Mouse (Mus musculus): ENCODE data around the gene Slc50a1. TPM values are rescaled to one million over a fixed set of nuclear protein-coding genes. Genes with fewer than 3 reads are reported as not detected.
A peak's percentile ranks its signal among the peaks of the same experiment; 100 is the strongest.

The Slc50a1 gene
- polyA plus RNA-seq, 1 experiment from 2014 or later, result 40.6 TPM

GRCm38 (mm10) chr3:89308089-89308488 is 37.7 kb upstream of the Slc50a1 start:
- H3K4me3 ChIP-seq, result no peak overlapping the region
- peak; percentile 78 for ATAC-seq (replicated peaks)

GRCm38 (mm10) chr3:89305551-89306325 is 35.4 kb upstream of the Slc50a1 start:
- Histone ChIP-seq H3K9ac (replicated peaks) (no peak overlapping the region), H3K9me3 (no peaks in the 10 kb centered on the region), H3K27ac (replicated peaks) (no peak overlapping the region), H3K4me1 (no peaks in the 10 kb centered on the region), H3K4me3 (no peak overlapping the region), H3K36me3 (no peaks in the 10 kb centered on the region), H3K27me3 (no peaks in the 10 kb centered on the region), H3K4me2 (replicated peaks) (no peak overlapping the region)
- no peak for ATAC-seq (replicated peaks)
- 82% methylated on average over 8 of the region's 8 CpGs for WGBS

More at GRCm38 (mm10) chr3:89308089-89308488, 37.7 kb upstream of the Slc50a1 start:
- Histone ChIP-seq H3K9me3 (no peaks in the 10 kb centered on the region), H3K4me1 (no peaks in the 10 kb centered on the region), H3K36me3 (no peaks in the 10 kb centered on the region), H3K27ac (replicated peaks) (no peak overlapping the region), H3K27me3 (no peaks in the 10 kb centered on the region), H3K4me2 (replicated peaks) (no peak overlapping the region), H3K9ac (replicated peaks) (no peak overlapping the region)
- 0% methylated on average over 9 of the region's 9 CpGs for WGBS

DNA sequence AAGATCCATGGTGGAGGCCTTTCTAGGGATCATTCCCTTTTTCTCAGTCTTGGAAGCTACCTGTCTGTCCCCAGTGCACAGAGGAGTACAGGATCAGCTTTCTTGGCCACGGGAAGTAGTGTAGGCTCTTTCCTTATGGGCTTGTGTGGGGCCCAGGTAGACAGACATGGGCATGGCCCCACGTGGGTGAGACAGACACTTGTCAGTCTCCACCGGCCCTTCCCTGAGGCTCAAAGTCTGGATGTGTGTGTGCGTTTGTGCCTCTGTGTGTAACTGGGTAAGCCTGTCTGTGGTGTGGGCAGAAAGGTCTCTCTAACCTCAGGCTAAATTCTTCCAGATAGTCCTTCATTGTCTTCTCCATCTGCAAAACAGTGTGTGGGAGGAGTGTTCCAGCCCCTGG is 34.7 kb upstream of the Slc50a1 start:
- 76% methylated on average over 4 of the region's 4 CpGs for WGBS
- Histone ChIP-seq H3K9me3 (no peaks in the 10 kb centered on the region), H3K4me1 (no peaks in the 10 kb centered on the region), H3K9ac (replicated peaks) (no peak overlapping the region), H3K27ac (replicated peaks) (no peak overlapping the region), H3K4me2 (replicated peaks) (no peak overlapping the region), H3K27me3 (0 out of 2 replicates have a peak, but pooled peaks cover 4% of the 10 kb centered on the region), H3K4me3 (no peak overlapping the region), H3K36me3 (no peaks in the 10 kb centered on the region)
- ATAC-seq (replicated peaks), result no peak

DNA sequence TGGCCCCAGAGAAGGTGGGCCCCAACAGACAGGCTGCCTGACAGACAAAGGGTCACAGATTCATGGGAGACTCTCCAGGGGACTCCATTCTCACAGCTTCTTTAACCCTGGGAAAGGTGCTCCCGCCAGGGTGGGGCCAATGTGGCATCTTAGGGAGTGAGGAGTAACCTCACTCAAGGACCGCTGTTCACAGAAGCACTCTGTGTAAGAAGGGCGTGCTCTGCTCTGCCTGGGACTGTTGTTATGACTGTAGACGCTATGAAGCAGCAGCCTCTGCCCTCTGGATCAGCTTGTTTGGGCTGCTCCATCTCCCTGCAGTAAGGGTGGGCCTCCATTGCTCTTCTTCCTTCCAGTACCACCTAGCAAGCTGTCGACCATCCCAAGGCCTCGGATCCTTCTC is 34.1 kb upstream of the Slc50a1 start:
- Histone ChIP-seq H3K4me3 (no peak overlapping the region), H3K4me1 (peaks cover 3% of the 10 kb centered on the region), H3K27ac (replicated peaks) (no peak overlapping the region), H3K9me3 (no peaks in the 10 kb centered on the region), H3K36me3 (no peaks in the 10 kb centered on the region), H3K27me3 (0 out of 2 replicates have a peak, but pooled peaks cover 4% of the 10 kb centered on the region), H3K4me2 (replicated peaks) (no peak overlapping the region), H3K9ac (replicated peaks) (no peak overlapping the region)
- no peak for ATAC-seq (replicated peaks)
- WGBS, result 63% methylated on average over 6 of the region's 6 CpGs

DNA sequence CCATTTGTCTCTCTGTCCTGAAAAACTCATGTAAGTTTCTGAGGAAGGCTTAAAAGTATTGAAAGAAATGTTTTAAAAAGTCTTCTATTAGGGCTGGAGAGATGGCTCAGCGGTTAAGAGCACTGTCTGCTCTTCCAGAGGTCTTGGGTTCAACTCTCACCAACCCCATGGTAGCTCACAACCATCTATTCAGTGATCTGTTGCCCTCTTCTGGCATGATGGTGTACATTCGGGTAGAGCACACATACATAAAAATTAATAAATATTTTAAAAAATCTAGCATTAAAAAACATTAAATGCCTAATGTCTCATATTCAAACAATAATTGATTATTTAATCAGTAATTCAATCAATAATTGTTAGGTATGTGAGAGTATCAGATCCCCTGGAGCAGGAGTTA is 30.1 kb upstream of the Slc50a1 start:
- H3K27me3 ChIP-seq, result 0 out of 2 replicates have a peak, but pooled peaks cover 4% of the 10 kb centered on the region
- ATAC-seq (replicated peaks), result no peak
- H3K27ac ChIP-seq (replicated peaks), result no peak overlapping the region
- no peak overlapping the region for H3K9ac ChIP-seq (replicated peaks)
- 71% methylated on average over 2 of the region's 2 CpGs for WGBS
- peaks cover 7% of the 10 kb centered on the region for H3K4me1 ChIP-seq
- H3K36me3 ChIP-seq, result no peaks in the 10 kb centered on the region
- H3K4me3 ChIP-seq, result no peak overlapping the region
- H3K4me2 ChIP-seq (replicated peaks), result no peak overlapping the region
- no peaks in the 10 kb centered on the region for H3K9me3 ChIP-seq

- 51% methylated on average over 1 of the region's 1 CpGs for WGBS
- Histone ChIP-seq H3K4me1 (peaks cover 7% of the 10 kb centered on the region), H3K4me2 (replicated peaks) (no peak overlapping the region), H3K27me3 (0 out of 2 replicates have a peak, but pooled peaks cover 4% of the 10 kb centered on the region), H3K27ac (replicated peaks) (no peak overlapping the region), H3K9ac (replicated peaks) (no peak overlapping the region), H3K36me3 (no peaks in the 10 kb centered on the region), H3K4me3 (no peak overlapping the region), H3K9me3 (no peaks in the 10 kb centered on the region)
- ATAC-seq (replicated peaks), result no peak
Measured at GRCm38 (mm10) chr3:89300071-89300470, 29.7 kb upstream of the Slc50a1 start.

GRCm38 (mm10) chr3:89299499-89299898 is 29.1 kb upstream of the Slc50a1 start:
- peak overlapping the region; percentile 17; the same call in 1 of the 2 replicates for H3K4me3 ChIP-seq
- no peak overlapping the region; the same call in 1 of the 2 replicates for H3K9ac ChIP-seq (replicated peaks)
- H3K4me1 ChIP-seq, result peaks cover 7% of the 10 kb centered on the region
- no peaks in the 10 kb centered on the region for H3K9me3 ChIP-seq
- H3K27ac ChIP-seq (replicated peaks), result no peak overlapping the region
- 0 out of 2 replicates have a peak, but pooled peaks cover 4% of the 10 kb centered on the region for H3K27me3 ChIP-seq
- WGBS, result 8% methylated on average over 14 of the region's 14 CpGs
- ATAC-seq (replicated peaks), result no peak
- H3K36me3 ChIP-seq, result no peaks in the 10 kb centered on the region
- peak overlapping the region; percentile 37 for H3K4me2 ChIP-seq (replicated peaks)

GRCm38 (mm10) chr3:89298908-89299307 is 28.5 kb upstream of the Slc50a1 start:
- no peaks in the 10 kb centered on the region for H3K9me3 ChIP-seq
- ATAC-seq (replicated peaks), result no peak
- H3K4me3 ChIP-seq, result no peak overlapping the region
- no peak overlapping the region for H3K9ac ChIP-seq (replicated peaks)
- WGBS, result 74% methylated on average over 6 of the region's 6 CpGs
- H3K27ac ChIP-seq (replicated peaks), result no peak overlapping the region
- 0 out of 2 replicates have a peak, but pooled peaks cover 4% of the 10 kb centered on the region for H3K27me3 ChIP-seq
- no peak overlapping the region for H3K4me2 ChIP-seq (replicated peaks)
- peaks cover 7% of the 10 kb centered on the region for H3K4me1 ChIP-seq
- no peaks in the 10 kb centered on the region for H3K36me3 ChIP-seq

DNA sequence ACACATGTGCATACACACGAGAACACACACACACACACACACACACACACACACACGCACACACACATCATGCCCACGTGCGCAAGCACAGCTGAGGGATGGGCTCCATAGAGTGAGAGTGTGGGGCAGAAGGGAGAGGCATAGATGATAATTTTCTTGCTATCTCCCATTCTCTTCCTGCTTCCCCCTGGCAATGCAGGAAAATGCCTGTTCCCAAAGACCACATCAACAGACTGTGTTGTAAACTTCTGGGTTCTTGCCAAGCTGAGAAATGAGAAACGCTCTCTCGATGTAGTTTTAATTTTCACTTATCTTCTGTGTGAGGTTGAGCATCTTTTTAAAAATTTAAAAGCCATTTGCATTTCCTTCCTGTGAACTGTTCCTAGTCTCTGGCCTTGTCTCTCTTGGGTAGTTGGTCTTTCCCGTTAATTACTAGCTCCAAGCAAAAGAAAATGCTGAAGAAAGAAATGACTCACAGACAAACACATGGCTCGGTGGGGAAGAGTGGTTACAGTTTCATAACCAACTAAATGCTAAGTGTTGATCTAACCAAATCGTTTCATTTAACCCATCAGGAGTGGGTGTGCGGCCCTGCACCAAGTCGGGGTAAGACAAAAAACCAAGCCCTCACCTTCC is 26.5 kb upstream of the Slc50a1 start:
- ATAC-seq (replicated peaks), result no peak
- no peaks in the 10 kb centered on the region for H3K9me3 ChIP-seq
- no peaks in the 10 kb centered on the region for H3K36me3 ChIP-seq
- H3K9ac ChIP-seq (replicated peaks), result no peak overlapping the region
- WGBS, result 76% methylated on average over 11 of the region's 11 CpGs
- H3K4me2 ChIP-seq (replicated peaks), result no peak overlapping the region
- H3K27ac ChIP-seq (replicated peaks), result peak overlapping the region; percentile 40; the same call in 1 of the 2 replicates
- H3K4me1 ChIP-seq, result peaks cover 7% of the 10 kb centered on the region
- no peak overlapping the region for H3K4me3 ChIP-seq
- H3K27me3 ChIP-seq, result 0 out of 2 replicates have a peak, but pooled peaks cover 4% of the 10 kb centered on the region

DNA sequence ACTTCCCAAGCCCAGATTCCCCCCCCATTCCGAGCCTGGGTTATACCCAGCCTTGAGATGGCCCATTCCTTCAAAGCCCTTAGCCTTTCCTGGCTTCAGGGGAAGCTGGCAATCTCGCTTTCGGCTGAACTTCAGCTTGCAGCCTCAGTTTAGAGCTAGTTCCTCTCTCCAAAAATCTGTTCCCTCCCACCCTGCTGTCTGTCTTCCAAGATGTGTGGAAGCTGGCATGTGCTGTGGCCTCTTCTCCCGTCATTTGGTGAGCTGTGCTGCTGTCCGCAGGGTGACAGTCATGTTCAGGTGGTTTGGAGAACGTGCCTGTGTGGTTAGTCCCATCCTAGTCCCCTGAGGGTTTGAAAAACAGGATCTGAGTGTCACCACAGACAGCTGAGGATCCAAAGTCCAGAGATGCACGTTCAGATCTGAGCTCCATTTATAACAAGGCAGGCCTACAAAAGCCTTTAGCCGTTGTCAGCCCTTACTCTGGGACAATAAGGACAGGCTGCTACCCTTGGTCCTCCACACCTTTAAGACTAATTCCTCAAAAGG is 25.4 kb upstream of the Slc50a1 start:
- Histone ChIP-seq H3K9ac (replicated peaks) (no peak overlapping the region), H3K36me3 (no peaks in the 10 kb centered on the region), H3K9me3 (no peaks in the 10 kb centered on the region), H3K4me3 (no peak overlapping the region), H3K4me2 (replicated peaks) (no peak overlapping the region), H3K4me1 (peaks cover 7% of the 10 kb centered on the region), H3K27me3 (0 out of 2 replicates have a peak, but pooled peaks cover 4% of the 10 kb centered on the region), H3K27ac (replicated peaks) (no peak overlapping the region)
- WGBS, result 77% methylated on average over 8 of the region's 8 CpGs
- ATAC-seq (replicated peaks), result no peak

DNA sequence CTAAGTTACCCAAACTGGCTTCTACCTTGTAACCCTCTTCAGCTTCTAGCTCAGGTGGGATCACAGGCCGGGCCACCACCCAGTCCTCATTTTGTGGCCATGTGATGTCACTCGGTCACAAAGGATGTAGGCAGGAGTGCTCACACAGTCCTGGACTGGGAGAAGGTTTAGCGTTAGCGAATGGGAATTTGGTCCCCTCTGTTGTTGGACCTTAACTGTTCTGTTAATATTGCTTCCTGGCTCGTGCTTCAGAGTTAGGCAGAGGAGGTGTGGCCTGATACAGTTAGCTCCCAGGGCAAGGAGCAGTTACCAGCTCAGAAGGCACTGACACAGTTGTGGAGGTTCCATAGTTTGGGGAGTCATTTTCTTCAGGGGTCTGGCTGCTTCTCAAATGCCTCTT is 23.8 kb upstream of the Slc50a1 start:
- H3K4me2 ChIP-seq (replicated peaks), result no peak overlapping the region
- WGBS, result 81% methylated on average over 5 of the region's 5 CpGs
- no peak overlapping the region for H3K27ac ChIP-seq (replicated peaks)
- H3K4me3 ChIP-seq, result no peak overlapping the region
- no peak for ATAC-seq (replicated peaks)
- H3K4me1 ChIP-seq, result peaks cover 3% of the 10 kb centered on the region; the same call in 1 of the 2 replicates
- H3K27me3 ChIP-seq, result no peaks in the 10 kb centered on the region
- H3K9ac ChIP-seq (replicated peaks), result no peak overlapping the region
- H3K36me3 ChIP-seq, result no peaks in the 10 kb centered on the region
- H3K9me3 ChIP-seq, result no peaks in the 10 kb centered on the region

- Histone ChIP-seq H3K4me3 (no peak overlapping the region), H3K9ac (replicated peaks) (no peak overlapping the region), H3K9me3 (no peaks in the 10 kb centered on the region), H3K27ac (replicated peaks) (no peak overlapping the region), H3K27me3 (no peaks in the 10 kb centered on the region), H3K4me1 (peaks cover 3% of the 10 kb centered on the region; the same call in 1 of the 2 replicates), H3K4me2 (replicated peaks) (no peak overlapping the region), H3K36me3 (no peaks in the 10 kb centered on the region)
- 92% methylated on average over 11 of the region's 11 CpGs for WGBS
- no peak for ATAC-seq (replicated peaks)
Measured at GRCm38 (mm10) chr3:89293247-89293918, 23.0 kb upstream of the Slc50a1 start.

All from forebrain, embryonic 15.5 days (tissue).